Mouse (Mus musculus) brain, embryonic 14.5 days (tissue): ENCODE results near the gene Ust. TPM values are rescaled to one million over a fixed set of nuclear protein-coding genes. Genes with fewer than 3 reads are reported as not detected.
A peak's percentile ranks its signal among the peaks of the same experiment; 100 is the strongest.

Source experiments
- DNase-seq: peaks from one replicate; pipeline ENCODE4 v3.0.0-alpha.2; 2011; ENCODE audit warnings: low read depth
- CTCF ChIP-seq: fragments of 200-500 bp; IDR thresholded peaks from 2 replicates; pipeline ENCODE4 v1.5.1; 2012; ENCODE audit warnings: inconsistent platforms, mild to moderate bottlenecking, moderate library complexity, borderline replicate concordance; ENCODE audit not compliant: insufficient read depth, insufficient read length; ENCODE audit errors: extremely low read depth
- POLR2A ChIP-seq: fragments of 200-500 bp; IDR thresholded peaks from 2 replicates; pipeline ENCODE4 v1.6.1; 2012; ENCODE audit warnings: mild to moderate bottlenecking, inconsistent platforms, borderline replicate concordance; ENCODE audit not compliant: poor library complexity, insufficient read depth, insufficient read length, severe bottlenecking; ENCODE audit errors: extremely low read depth
- polyA plus RNA-seq: library from polyadenylated mRNA; depleted of rRNA; stranded (reverse); fragments of >200 nt; gene quantifications from 2 replicates; pipeline ENCODE4 v1.2.3, GENCODE M21; 2012

Gene Ust
- polyA plus RNA-seq, 1 experiment = 4.4 TPM

GRCm38 (mm10) chr10:8207358-8207757 lies 311.3 kb downstream of the Ust start:
- no peak for TF ChIP-seq CTCF
- TF ChIP-seq POLR2A = no peak
- no peak for DNase-seq

- DNase-seq = no peak
- TF ChIP-seq POLR2A = no peak
- TF ChIP-seq CTCF = no peak
These were observed 314.9 kb downstream of the Ust start for GRCm38 (mm10) chr10:8203681-8204080.

- TF ChIP-seq POLR2A (no peak), CTCF (no peak)
- DNase-seq = no peak
These were observed 318.8 kb downstream of the Ust start for GRCm38 (mm10) chr10:8199816-8200215.

GRCm38 (mm10) chr10:8199026-8199756 lies 319.4 kb downstream of the Ust start:
- no peak for TF ChIP-seq POLR2A
- TF ChIP-seq CTCF = no peak
- DNase-seq = peak; percentile 70

GRCm38 (mm10) chr10:8197661-8198060 lies 321.0 kb downstream of the Ust start:
- TF ChIP-seq POLR2A = no peak
- no peak for TF ChIP-seq CTCF
- no peak for DNase-seq

- peak; percentile 92 for DNase-seq
- TF ChIP-seq CTCF (peak; percentile 84), POLR2A (no peak)
These were observed 322.3 kb downstream of the Ust start for GRCm38 (mm10) chr10:8196300-8196699.

GRCm38 (mm10) chr10:8195730-8196129 lies 322.9 kb downstream of the Ust start:
- no peak for DNase-seq
- no peak for TF ChIP-seq POLR2A
- TF ChIP-seq CTCF = no peak

- TF ChIP-seq POLR2A (no peak), CTCF (no peak)
- DNase-seq = no peak
These were observed 329.2 kb downstream of the Ust start for GRCm38 (mm10) chr10:8189331-8189981.

- DNase-seq = no peak
- no peak for TF ChIP-seq CTCF
- no peak for TF ChIP-seq POLR2A
These were observed 333.0 kb downstream of the Ust start for GRCm38 (mm10) chr10:8185586-8185985.

- no peak for TF ChIP-seq POLR2A
- TF ChIP-seq CTCF = no peak
- no peak for DNase-seq
These were observed 333.9 kb downstream of the Ust start for GRCm38 (mm10) chr10:8184711-8185110.

- TF ChIP-seq CTCF = no peak
- no peak for TF ChIP-seq POLR2A
- no peak for DNase-seq
These were observed 335.5 kb downstream of the Ust start for GRCm38 (mm10) chr10:8183171-8183570.
